Mouse (Mus musculus) erythroid progenitor cell, adult 5-6 weeks (primary cell): ENCODE results near the gene Mrps12. TPM values are rescaled to one million over a fixed set of nuclear protein-coding genes. Genes with fewer than 3 reads are reported as not detected.
A peak's percentile ranks its signal among the peaks of the same experiment; 100 is the strongest.

ENCODE experiments used
- ATAC-seq: replicated peaks from 2 replicates; pipeline ENCODE4 v1.8.0; 2016; ENCODE audit warnings: moderate number of reproducible peaks, mild to moderate bottlenecking, moderate TSS enrichment, inconsistent platforms; ENCODE audit not compliant: poor library complexity, low FRiP score, severe bottlenecking
- total RNA-seq, 2 experiments: library from RNA; stranded (forward) in 1 of 2; stranded (reverse) in 1 of 2; fragments of 150-400 nt in 1 of 2; fragments of 186-747, 209-891 nt in 1 of 2; gene quantifications; 2 replicates each; pipeline versions ENCODE4 v1.2.3 to v1.2.4; 2015 to 2017; ENCODE audit warnings: low replicate concordance in 2 of 2

The Mrps12 gene
- total RNA-seq, 2 experiments from 2014 or later, result 17.5 to 27.2 TPM

- peak; percentile 96 for ATAC-seq
Observed at GRCm38 (mm10) chr7:28766173-28766879, 24.7 kb upstream of the Mrps12 start, which contains the start of gene Sirt2. Gene Sirt2 (plus strand): TSS chr7:28766735.

GRCm38 (mm10) chr7:28765211-28765610 lies 23.6 kb upstream of the Mrps12 start:
- no peak for ATAC-seq

- no peak for ATAC-seq
Observed at GRCm38 (mm10) chr7:28761907-28762306, 20.3 kb upstream of the Mrps12 start.

- no peak for ATAC-seq
Observed at GRCm38 (mm10) chr7:28758623-28759022, 17.0 kb upstream of the Mrps12 start.

GRCm38 (mm10) chr7:28756079-28756478 lies 14.5 kb upstream of the Mrps12 start, which contains the start of gene Ccer2:
Gene Ccer2 (plus strand): TSS chr7:28756174.
- ATAC-seq, result no peak

- no peak for ATAC-seq
Observed at GRCm38 (mm10) chr7:28749935-28750334, 8.3 kb upstream of the Mrps12 start.

GRCm38 (mm10) chr7:28741368-28741708 lies 282 bp downstream of the Mrps12 start:
- ATAC-seq, result peak; percentile 35

GRCm38 (mm10) chr7:28740949-28741348 lies 671 bp downstream of the Mrps12 start:
- ATAC-seq, result no peak

GRCm38 (mm10) chr7:28739829-28740228 lies 1.8 kb downstream of the Mrps12 start:
- no peak for ATAC-seq

- no peak for ATAC-seq
Observed at GRCm38 (mm10) chr7:28735701-28736100, 5.9 kb downstream of the Mrps12 start.

- no peak for ATAC-seq
Observed at GRCm38 (mm10) chr7:28733211-28733610, 8.4 kb downstream of the Mrps12 start.

GRCm38 (mm10) chr7:28732341-28733142 lies 9.1 kb downstream of the Mrps12 start:
- ATAC-seq, result peak; percentile 73

- ATAC-seq, result no peak
Observed at GRCm38 (mm10) chr7:28727649-28728340, 13.8 kb downstream of the Mrps12 start.

- no peak for ATAC-seq
Observed at GRCm38 (mm10) chr7:28726600-28726999, 15.0 kb downstream of the Mrps12 start.

GRCm38 (mm10) chr7:28724613-28725012 lies 17.0 kb downstream of the Mrps12 start:
- ATAC-seq, result no peak

GRCm38 (mm10) chr7:28722079-28722478 lies 19.5 kb downstream of the Mrps12 start:
- no peak for ATAC-seq

GRCm38 (mm10) chr7:28720753-28721537 lies 20.7 kb downstream of the Mrps12 start:
- no peak for ATAC-seq

GRCm38 (mm10) chr7:28719650-28720049 lies 22.0 kb downstream of the Mrps12 start:
- no peak for ATAC-seq

- no peak for ATAC-seq
Observed at GRCm38 (mm10) chr7:28719159-28719558, 22.5 kb downstream of the Mrps12 start.

- ATAC-seq, result no peak
Observed at GRCm38 (mm10) chr7:28717726-28718125, 23.9 kb downstream of the Mrps12 start.
